Mouse (Mus musculus) kidney, embryonic 15.5 days (tissue): ENCODE results near the gene Crhr1. TPM values are rescaled to one million over a fixed set of nuclear protein-coding genes. Genes with fewer than 3 reads are reported as not detected.
A peak's percentile ranks its signal among the peaks of the same experiment; 100 is the strongest.

Experiments used
- ATAC-seq: fragments of 200-750 bp; cut with Nextera tagmentation; replicated peaks from 2 replicates; pipeline ENCODE4 v1.8.0; 2017; ENCODE audit warnings: moderate TSS enrichment; ENCODE audit not compliant: low FRiP score
- H3K27ac ChIP-seq: fragments of 300-500 bp; sonication (generic); 2 replicates; pipeline ENCODE4 v1.5.1; 2015; ENCODE audit warnings: mild to moderate bottlenecking, inconsistent platforms
- H3K27me3 ChIP-seq: fragments of 300-500 bp; sonication (generic); 2 replicates; pipeline ENCODE4 v1.6.1; 2015; ENCODE audit warnings: inconsistent platforms
- H3K36me3 ChIP-seq: fragments of 300-500 bp; sonication (generic); 2 replicates; pipeline ENCODE4 v1.6.1; 2015; ENCODE audit warnings: inconsistent platforms
- H3K4me1 ChIP-seq: fragments of 300-500 bp; sonication (generic); 2 replicates; pipeline ENCODE4 v1.6.1; 2015; ENCODE audit warnings: inconsistent platforms
- H3K4me2 ChIP-seq: fragments of 300-500 bp; sonication (generic); 2 replicates; pipeline ENCODE4 v1.6.1; 2015; ENCODE audit warnings: moderate library complexity, mild to moderate bottlenecking, inconsistent platforms
- H3K4me3 ChIP-seq: fragments of 300-500 bp; sonication (generic); replicated peaks from 2 replicates; pipeline ENCODE4 v1.5.1; 2015; ENCODE audit warnings: mild to moderate bottlenecking, inconsistent platforms
- H3K9ac ChIP-seq: fragments of 300-500 bp; sonication (generic); 2 replicates; pipeline ENCODE4 v1.6.1; 2015; ENCODE audit warnings: mild to moderate bottlenecking, inconsistent platforms
- H3K9me3 ChIP-seq: fragments of 300-500 bp; sonication (generic); replicated peaks from 2 replicates; pipeline ENCODE4 v1.6.1; 2016; ENCODE audit warnings: inconsistent platforms
- WGBS: fragments of 180-500 bp; shearing (Covaris S2); methylation state at CpG from one replicate; pipeline ENCODE4 v1.1.7; 2015; ENCODE audit warnings: mixed read lengths; 5-methylcytosine and 5-hydroxymethylcytosine counted together
- polyA plus RNA-seq: library from polyadenylated mRNA; unstranded; fragments of >200 nt; fragmentation: Nextera tagmentation; extraction: Ambion mirVana; gene quantifications from 2 replicates; pipeline ENCODE4 v1.2.1, GENCODE M21; 2015

Crhr1 gene
- polyA plus RNA-seq, 1 experiment from 2014 or later: 0.06 TPM

- Histone ChIP-seq H3K4me3 (no peak overlapping the region), H3K27ac (no peak overlapping the region), H3K27me3 (no peaks in the 10 kb centered on the region), H3K36me3 (no peaks in the 10 kb centered on the region), H3K9me3 (no peaks in the 10 kb centered on the region), H3K4me2 (no peak overlapping the region), H3K9ac (no peak overlapping the region), H3K4me1 (0 out of 2 replicates have a peak, but pooled peaks cover 3% of the 10 kb centered on the region)
- ATAC-seq: no peak
- WGBS: 83% methylated on average over 1 of the region's 1 CpGs
Measured at GRCm38 (mm10) chr11:104144930-104145329, 12.3 kb downstream of the Crhr1 start.

- peaks cover 3% of the 10 kb centered on the region; the same call in 1 of the 2 replicates for H3K27me3 ChIP-seq
- no peak overlapping the region for H3K4me2 ChIP-seq
- H3K4me3 ChIP-seq: no peak overlapping the region
- ATAC-seq: no peak
- H3K9ac ChIP-seq: no peak overlapping the region
- 0 out of 2 replicates have a peak, but pooled peaks cover 7% of the 10 kb centered on the region for H3K4me1 ChIP-seq
- WGBS: 73% methylated on average over 7 of the region's 7 CpGs
- H3K36me3 ChIP-seq: no peaks in the 10 kb centered on the region
- H3K27ac ChIP-seq: no peak overlapping the region
- H3K9me3 ChIP-seq: no peaks in the 10 kb centered on the region
Measured at GRCm38 (mm10) chr11:104148787-104149186, 16.1 kb downstream of the Crhr1 start.

- H3K9me3 ChIP-seq: no peaks in the 10 kb centered on the region
- WGBS: 56% methylated on average over 5 of the region's 5 CpGs
- no peak overlapping the region for H3K4me2 ChIP-seq
- peaks cover 3% of the 10 kb centered on the region; the same call in 1 of the 2 replicates for H3K27me3 ChIP-seq
- no peak for ATAC-seq
- no peak overlapping the region for H3K9ac ChIP-seq
- no peaks in the 10 kb centered on the region for H3K36me3 ChIP-seq
- H3K4me1 ChIP-seq: peaks cover 16% of the 10 kb centered on the region; the same call in 1 of the 2 replicates
- H3K27ac ChIP-seq: no peak overlapping the region
- H3K4me3 ChIP-seq: no peak overlapping the region
Measured at GRCm38 (mm10) chr11:104150911-104151310, 18.3 kb downstream of the Crhr1 start.

- no peaks in the 10 kb centered on the region for H3K36me3 ChIP-seq
- H3K27me3 ChIP-seq: peaks cover 32% of the 10 kb centered on the region
- no peaks in the 10 kb centered on the region for H3K9me3 ChIP-seq
- no peak for ATAC-seq
- H3K9ac ChIP-seq: no peak overlapping the region
- H3K4me1 ChIP-seq: peaks cover 28% of the 10 kb centered on the region
- H3K4me2 ChIP-seq: no peak overlapping the region
- 47% methylated on average over 4 of the region's 4 CpGs for WGBS
- H3K4me3 ChIP-seq: no peak overlapping the region
- 0 out of 2 replicates have a peak overlapping the region, but pooled peaks have one; percentile 13 for H3K27ac ChIP-seq
Measured at GRCm38 (mm10) chr11:104154332-104154731, 21.7 kb downstream of the Crhr1 start.

GRCm38 (mm10) chr11:104154820-104155635 is 22.4 kb downstream of the Crhr1 start:
- Histone ChIP-seq H3K4me1 (peaks cover 28% of the 10 kb centered on the region), H3K9ac (no peak overlapping the region), H3K4me2 (no peak overlapping the region), H3K4me3 (no peak overlapping the region), H3K27me3 (peaks cover 38% of the 10 kb centered on the region), H3K27ac (0 out of 2 replicates have a peak overlapping the region, but pooled peaks have one; percentile 13), H3K9me3 (no peaks in the 10 kb centered on the region), H3K36me3 (no peaks in the 10 kb centered on the region)
- WGBS: 17% methylated on average over 9 of the region's 9 CpGs
- ATAC-seq: peak; percentile 87

- peaks cover 26% of the 10 kb centered on the region for H3K4me1 ChIP-seq
- H3K9ac ChIP-seq: no peak overlapping the region
- H3K27ac ChIP-seq: no peak overlapping the region
- peaks cover 39% of the 10 kb centered on the region for H3K27me3 ChIP-seq
- no peak for ATAC-seq
- no peak overlapping the region for H3K4me3 ChIP-seq
- no peaks in the 10 kb centered on the region for H3K36me3 ChIP-seq
- no peaks in the 10 kb centered on the region for H3K9me3 ChIP-seq
- H3K4me2 ChIP-seq: no peak overlapping the region
Measured at GRCm38 (mm10) chr11:104155899-104156298, 23.2 kb downstream of the Crhr1 start.

GRCm38 (mm10) chr11:104156391-104156790 is 23.7 kb downstream of the Crhr1 start:
- no peak for ATAC-seq
- no peak overlapping the region for H3K9ac ChIP-seq
- no peak overlapping the region for H3K4me2 ChIP-seq
- H3K27ac ChIP-seq: no peak overlapping the region
- peaks cover 23% of the 10 kb centered on the region for H3K4me1 ChIP-seq
- no peaks in the 10 kb centered on the region for H3K9me3 ChIP-seq
- H3K4me3 ChIP-seq: no peak overlapping the region
- H3K36me3 ChIP-seq: no peaks in the 10 kb centered on the region
- 69% methylated on average over 3 of the region's 3 CpGs for WGBS
- peaks cover 39% of the 10 kb centered on the region for H3K27me3 ChIP-seq

GRCm38 (mm10) chr11:104157603-104158259 is 25.1 kb downstream of the Crhr1 start:
- Histone ChIP-seq H3K27me3 (peaks cover 35% of the 10 kb centered on the region), H3K9ac (no peak overlapping the region), H3K4me1 (peaks cover 23% of the 10 kb centered on the region), H3K4me3 (peak overlapping the region; percentile 38), H3K27ac (no peak overlapping the region), H3K9me3 (no peaks in the 10 kb centered on the region), H3K4me2 (peak overlapping the region; percentile 63), H3K36me3 (no peaks in the 10 kb centered on the region)
- WGBS: 8% methylated on average over 23 of the region's 23 CpGs
- peak; percentile 82 for ATAC-seq

GRCm38 (mm10) chr11:104158260-104158907 is 25.7 kb downstream of the Crhr1 start:
- no peaks in the 10 kb centered on the region for H3K36me3 ChIP-seq
- peaks cover 35% of the 10 kb centered on the region for H3K27me3 ChIP-seq
- 6% methylated on average over 17 of the region's 17 CpGs for WGBS
- H3K4me2 ChIP-seq: peak overlapping the region; percentile 63
- H3K27ac ChIP-seq: no peak overlapping the region
- peak overlapping the region; percentile 38 for H3K4me3 ChIP-seq
- H3K4me1 ChIP-seq: peaks cover 23% of the 10 kb centered on the region
- H3K9me3 ChIP-seq: no peaks in the 10 kb centered on the region
- H3K9ac ChIP-seq: no peak overlapping the region
- ATAC-seq: no peak

GRCm38 (mm10) chr11:104159769-104160272 is 27.2 kb downstream of the Crhr1 start:
- ATAC-seq: no peak

GRCm38 (mm10) chr11:104161153-104161552 is 28.5 kb downstream of the Crhr1 start:
- peaks cover 14% of the 10 kb centered on the region for H3K4me1 ChIP-seq

More at GRCm38 (mm10) chr11:104159769-104160272, 27.2 kb downstream of the Crhr1 start:
- peaks cover 35% of the 10 kb centered on the region for H3K27me3 ChIP-seq
- no peak overlapping the region for H3K4me2 ChIP-seq
- WGBS: 70% methylated on average over 4 of the region's 4 CpGs
- H3K4me3 ChIP-seq: no peak overlapping the region
- H3K4me1 ChIP-seq: peaks cover 21% of the 10 kb centered on the region
- H3K27ac ChIP-seq: no peak overlapping the region
- H3K9ac ChIP-seq: no peak overlapping the region
- H3K36me3 ChIP-seq: no peaks in the 10 kb centered on the region
- no peaks in the 10 kb centered on the region for H3K9me3 ChIP-seq

More at GRCm38 (mm10) chr11:104161153-104161552, 28.5 kb downstream of the Crhr1 start:
- no peak for ATAC-seq
- no peak overlapping the region for H3K4me2 ChIP-seq
- no peaks in the 10 kb centered on the region for H3K36me3 ChIP-seq
- H3K27ac ChIP-seq: no peak overlapping the region
- no peak overlapping the region for H3K9ac ChIP-seq
- no peak overlapping the region for H3K4me3 ChIP-seq
- peaks cover 35% of the 10 kb centered on the region for H3K27me3 ChIP-seq
- no peaks in the 10 kb centered on the region for H3K9me3 ChIP-seq
- WGBS: 64% methylated on average over 5 of the region's 5 CpGs
